Mouse (Mus musculus): ENCODE measurements around the gene Wdtc1. TPM values are rescaled to one million over a fixed set of nuclear protein-coding genes. Genes with fewer than 3 reads are reported as not detected.
A peak's percentile ranks its signal among the peaks of the same experiment; 100 is the strongest.

The Wdtc1 gene
- total and polyA plus RNA-seq, 2 experiments from 2014 or later, result 9.3 to 39.9 TPM

GRCm38 (mm10) chr4:133242710-133243109, 110.6 kb downstream of the Wdtc1 start:
- ATAC-seq (ENCODE audit: insufficient read depth, low read depth) (no peak), DNase-seq (ENCODE audit: low spot score) (no peak)
- 67% methylated on average over 9 of the region's 9 CpGs for WGBS
- Histone ChIP-seq H3K4me3 (ENCODE audit: low read depth, low read length) (no peak overlapping the region), H3K27ac (ENCODE audit: low read depth) (peak overlapping the region; percentile 44; the same call in 1 of the 2 replicates), H3K9me3 (replicated peaks; ENCODE audit: control insufficient read depth, low read length) (no peaks in the 10 kb centered on the region), H3K27me3 (ENCODE audit: control insufficient read depth, insufficient read depth, low read length) (peaks cover 19% of the 10 kb centered on the region; the same call in 1 of the 2 replicates), H3K36me3 (replicated peaks; ENCODE audit: control insufficient read depth, insufficient read depth, low read length) (no peaks in the 10 kb centered on the region), H3K4me1 (ENCODE audit: control insufficient read depth, insufficient read depth) (no peaks in the 10 kb centered on the region), H3K4me2 (ENCODE audit: low read depth, low read length) (no peak overlapping the region), H3K9ac (replicated peaks; ENCODE audit: low read depth, low read length) (no peak overlapping the region)
- TF ChIP-seq EP300 (IDR thresholded peaks at IDR 0.05; ENCODE audit: low read depth), result no peak
- no peak for TF ChIP-seq CTCF (IDR thresholded peaks at IDR 0.05; ENCODE audit: low read depth)

Small RNA genes within 50 kb of the gene (microRNA-seq; reads per million reads assigned to microRNA genes)
- 0.54 reads per million for gene Mir5122

Other genes with a start within 250 kb of the Wdtc1 start
- 54.5 and 119 TPM in 2 replicates for gene Wasf2, start 223.0 kb downstream of the Wdtc1 start, total RNA-seq (2014; rRNA removed; ENCODE audit: low replicate concordance)
- gene Wasf2, start 223.0 kb downstream of the Wdtc1 start, polyA plus RNA-seq (2015; fragmentation: Nextera tagmentation; extraction: Ambion mirVana), result 55.4 and 62.4 TPM in 2 replicates
- not detected in 2 replicates for gene Cd164l2, start 141.3 kb downstream of the Wdtc1 start, total RNA-seq (2014; rRNA removed; ENCODE audit: low replicate concordance)
- gene Cd164l2, start 141.3 kb downstream of the Wdtc1 start, polyA plus RNA-seq (2015; fragmentation: Nextera tagmentation; extraction: Ambion mirVana), result 0.23 and 0.33 TPM in 2 replicates
- not detected in 2 replicates for gene Gpr3, start 140.9 kb downstream of the Wdtc1 start, total RNA-seq (2014; rRNA removed; ENCODE audit: low replicate concordance)
- gene Gpr3, start 140.9 kb downstream of the Wdtc1 start, polyA plus RNA-seq (2015; fragmentation: Nextera tagmentation; extraction: Ambion mirVana), result 0.15 and 0.21 TPM in 2 replicates
- 13.8 and 14.8 TPM in 2 replicates for gene Map3k6, start 112.7 kb downstream of the Wdtc1 start, total RNA-seq (2014; rRNA removed; ENCODE audit: low replicate concordance)
- gene Map3k6, start 112.7 kb downstream of the Wdtc1 start, polyA plus RNA-seq (2015; fragmentation: Nextera tagmentation; extraction: Ambion mirVana), result 2.7 and 2.8 TPM in 2 replicates
- gene Sytl1, start 90.4 kb downstream of the Wdtc1 start, total RNA-seq (2014; rRNA removed; ENCODE audit: low replicate concordance), result 3.6 and 3.7 TPM in 2 replicates
- gene Sytl1, start 90.4 kb downstream of the Wdtc1 start, polyA plus RNA-seq (2015; fragmentation: Nextera tagmentation; extraction: Ambion mirVana), result 0.79 and 0.84 TPM in 2 replicates
- 58.8 and 103 TPM in 2 replicates for gene Tmem222, start 75.7 kb downstream of the Wdtc1 start, total RNA-seq (2014; rRNA removed; ENCODE audit: low replicate concordance)
- 45.0 and 45.6 TPM in 2 replicates for gene Tmem222, start 75.7 kb downstream of the Wdtc1 start, polyA plus RNA-seq (2015; fragmentation: Nextera tagmentation; extraction: Ambion mirVana)
- 15.8 and 30.8 TPM in 2 replicates for gene Slc9a1, start 16.2 kb upstream of the Wdtc1 start, total RNA-seq (2014; rRNA removed; ENCODE audit: low replicate concordance)
- gene Slc9a1, start 16.2 kb upstream of the Wdtc1 start, polyA plus RNA-seq (2015; fragmentation: Nextera tagmentation; extraction: Ambion mirVana), result 4.0 and 4.4 TPM in 2 replicates
- gene Tent5b, start 126.7 kb upstream of the Wdtc1 start, total RNA-seq (2014; rRNA removed; ENCODE audit: low replicate concordance), result 33.3 and 48.2 TPM in 2 replicates
- 0.78 and 1.4 TPM in 2 replicates for gene Tent5b, start 126.7 kb upstream of the Wdtc1 start, polyA plus RNA-seq (2015; fragmentation: Nextera tagmentation; extraction: Ambion mirVana)
- 4.1 and 9.8 TPM in 2 replicates for gene Trnp1, start 145.1 kb upstream of the Wdtc1 start, total RNA-seq (2014; rRNA removed; ENCODE audit: low replicate concordance)
- gene Trnp1, start 145.1 kb upstream of the Wdtc1 start, polyA plus RNA-seq (2015; fragmentation: Nextera tagmentation; extraction: Ambion mirVana), result 1.8 and 2.7 TPM in 2 replicates
- gene Kdf1, start 165.5 kb upstream of the Wdtc1 start, total RNA-seq (2014; rRNA removed; ENCODE audit: low replicate concordance), result not detected in 2 replicates
- gene Kdf1, start 165.5 kb upstream of the Wdtc1 start, polyA plus RNA-seq (2015; fragmentation: Nextera tagmentation; extraction: Ambion mirVana), result 0.16 and 0.30 TPM in 2 replicates
- gene Nudc, start 192.5 kb upstream of the Wdtc1 start, total RNA-seq (2014; rRNA removed; ENCODE audit: low replicate concordance), result 29.2 and 42.1 TPM in 2 replicates
- gene Nudc, start 192.5 kb upstream of the Wdtc1 start, polyA plus RNA-seq (2015; fragmentation: Nextera tagmentation; extraction: Ambion mirVana), result 146 and 152 TPM in 2 replicates
- 11.1 and 36.4 TPM in 2 replicates for gene Nr0b2, start 199.9 kb upstream of the Wdtc1 start, total RNA-seq (2014; rRNA removed; ENCODE audit: low replicate concordance)
- gene Nr0b2, start 199.9 kb upstream of the Wdtc1 start, polyA plus RNA-seq (2015; fragmentation: Nextera tagmentation; extraction: Ambion mirVana), result 30.8 and 32.2 TPM in 2 replicates
- gene Gpatch3, start 221.3 kb upstream of the Wdtc1 start, total RNA-seq (2014; rRNA removed; ENCODE audit: low replicate concordance), result 8.2 and 9.4 TPM in 2 replicates
- 3.5 and 3.6 TPM in 2 replicates for gene Gpatch3, start 221.3 kb upstream of the Wdtc1 start, polyA plus RNA-seq (2015; fragmentation: Nextera tagmentation; extraction: Ambion mirVana)
- gene Gpn2, start 230.9 kb upstream of the Wdtc1 start, total RNA-seq (2014; rRNA removed; ENCODE audit: low replicate concordance), result 8.9 and 17.2 TPM in 2 replicates
- gene Gpn2, start 230.9 kb upstream of the Wdtc1 start, polyA plus RNA-seq (2015; fragmentation: Nextera tagmentation; extraction: Ambion mirVana), result 8.6 and 8.8 TPM in 2 replicates
- gene Sfn, start 248.7 kb upstream of the Wdtc1 start, total RNA-seq (2014; rRNA removed; ENCODE audit: low replicate concordance), result 2.6 and 6.8 TPM in 2 replicates
- gene Sfn, start 248.7 kb upstream of the Wdtc1 start, polyA plus RNA-seq (2015; fragmentation: Nextera tagmentation; extraction: Ambion mirVana), result 0.18 and 0.37 TPM in 2 replicates

All from heart, postnatal 0 days (tissue).